Mouse (Mus musculus) left cerebral cortex, adult 18-20 months (tissue): Measurements from ENCODE around the gene Pdss2. TPM values are rescaled to one million over a fixed set of nuclear protein-coding genes. Genes with fewer than 3 reads are reported as not detected.

Experiments used
- DNase-seq, 2 experiments: peaks; one replicate each; pipeline ENCODE4 v3.0.0; 2021 to 2022; ENCODE audit warnings: low spot score in 2 of 2, mixed read lengths in 1 of 2
- long read RNA-seq, 2 experiments: library from polyadenylated mRNA; stranded (forward); transcript quantifications; one replicate each; pipeline ENCODE4 v2.0.0; 2021
- total RNA-seq, 2 experiments: library from RNA; stranded (reverse); gene quantifications; 2 replicates each; pipeline ENCODE4 v1.2.3; 2021

Gene Pdss2
- total RNA-seq: 10 to 100 TPM; 16.5 to 19.3 TPM
- long read RNA-seq, experiment 1, transcript Pdss2-201 (8 exons, 2,127 nt): major isoform, 10 of 12 reads
- long read RNA-seq, experiment 1, partial matches to known transcripts: 0 of 12 reads
- long read RNA-seq, experiment 1, other reads (novel, unspliced or antisense): 2 of 12 reads
- long read RNA-seq, experiment 2, transcript Pdss2-201 (8 exons, 2,127 nt): major isoform, 9 of 15 reads
- long read RNA-seq, experiment 2, partial matches to known transcripts: 2 of 15 reads
- long read RNA-seq, experiment 2, other reads (novel, unspliced or antisense): 4 of 15 reads

GRCm38 (mm10) chr10:43220910-43221625 is at the start of gene Pdss2:
Pdss2 (plus strand) TSS chr10:43221486.
- peak; percentile 93 for DNase-seq

DNA sequence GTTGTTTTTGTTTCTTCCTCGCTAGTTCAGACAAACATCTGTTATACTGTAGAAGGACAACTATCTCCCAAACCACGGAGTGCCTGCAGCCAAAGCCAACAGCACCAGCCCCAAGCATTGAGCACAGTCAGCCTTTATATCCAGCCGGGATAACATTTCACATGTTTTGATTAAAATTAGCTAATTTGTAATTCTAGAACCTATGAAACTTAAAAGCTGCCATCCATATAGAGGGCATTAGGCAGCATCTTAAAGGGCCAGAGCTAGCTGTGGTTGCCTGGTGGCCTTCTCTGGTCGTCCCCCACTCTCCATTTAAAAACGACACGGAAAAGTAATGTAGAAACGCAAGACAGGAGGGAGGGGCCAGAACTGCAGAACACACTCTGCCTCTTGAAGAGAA is 49.2 kb upstream of the Pdss2 start:
- DNase-seq: no peak

DNA sequence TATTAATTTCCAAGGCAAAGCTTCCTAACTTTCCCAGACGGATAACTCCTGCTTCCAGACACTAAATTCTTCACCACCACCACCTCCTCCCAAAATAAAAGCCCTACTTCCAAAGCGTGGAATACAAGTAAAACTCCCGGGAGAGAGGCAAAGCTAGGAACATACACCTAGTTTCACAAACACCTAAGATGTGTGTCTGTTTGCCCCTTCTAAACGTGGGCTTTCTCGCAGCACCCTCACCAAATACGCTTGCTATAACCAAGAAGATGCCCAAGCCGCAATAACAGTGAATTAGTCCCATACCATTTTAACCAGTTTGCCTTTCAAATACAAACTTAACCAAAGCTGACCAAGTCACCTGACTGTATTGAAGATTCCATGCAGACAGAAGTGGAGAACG is 48.7 kb upstream of the Pdss2 start:
- DNase-seq: no peak

DNA sequence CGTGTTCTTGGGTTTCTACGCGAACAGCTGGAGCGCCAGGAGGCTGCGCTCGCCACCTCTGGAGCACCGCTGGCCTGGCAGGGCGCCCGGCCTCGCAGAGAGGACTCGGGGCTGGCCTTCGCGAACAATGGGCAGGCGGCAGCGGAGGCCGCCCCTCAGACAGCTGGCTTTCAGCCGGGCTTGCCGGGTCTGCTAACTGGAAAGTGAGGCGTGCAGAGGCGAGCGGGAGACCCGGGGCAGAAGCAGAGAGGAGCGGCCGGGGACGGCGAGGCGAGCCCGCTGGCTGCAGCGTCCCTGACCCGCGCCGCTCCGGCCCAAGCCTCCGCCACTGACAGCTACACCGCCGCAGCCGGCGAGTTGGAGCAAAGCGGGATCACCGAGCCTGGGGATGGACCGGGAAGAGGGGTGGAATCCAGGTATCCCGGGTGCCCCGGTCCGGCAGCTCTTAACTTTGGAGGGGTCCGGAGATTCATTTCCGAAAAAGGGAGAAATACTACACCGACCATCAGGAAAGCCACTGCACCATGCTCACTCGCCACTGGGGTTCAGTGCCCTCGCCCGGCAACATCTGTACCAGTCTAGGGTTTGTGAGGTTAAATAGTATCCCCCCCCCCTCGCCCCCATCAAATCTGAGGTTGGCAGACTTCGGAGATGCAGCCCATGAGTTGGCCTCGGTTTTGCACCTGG is 48.0 kb upstream of the Pdss2 start:
- DNase-seq: peak; percentile 38 to 56

- peak in 1 of 2 experiments; percentile 11 for DNase-seq
Observed at GRCm38 (mm10) chr10:43173828-43174325, 47.4 kb upstream of the Pdss2 start.

DNA sequence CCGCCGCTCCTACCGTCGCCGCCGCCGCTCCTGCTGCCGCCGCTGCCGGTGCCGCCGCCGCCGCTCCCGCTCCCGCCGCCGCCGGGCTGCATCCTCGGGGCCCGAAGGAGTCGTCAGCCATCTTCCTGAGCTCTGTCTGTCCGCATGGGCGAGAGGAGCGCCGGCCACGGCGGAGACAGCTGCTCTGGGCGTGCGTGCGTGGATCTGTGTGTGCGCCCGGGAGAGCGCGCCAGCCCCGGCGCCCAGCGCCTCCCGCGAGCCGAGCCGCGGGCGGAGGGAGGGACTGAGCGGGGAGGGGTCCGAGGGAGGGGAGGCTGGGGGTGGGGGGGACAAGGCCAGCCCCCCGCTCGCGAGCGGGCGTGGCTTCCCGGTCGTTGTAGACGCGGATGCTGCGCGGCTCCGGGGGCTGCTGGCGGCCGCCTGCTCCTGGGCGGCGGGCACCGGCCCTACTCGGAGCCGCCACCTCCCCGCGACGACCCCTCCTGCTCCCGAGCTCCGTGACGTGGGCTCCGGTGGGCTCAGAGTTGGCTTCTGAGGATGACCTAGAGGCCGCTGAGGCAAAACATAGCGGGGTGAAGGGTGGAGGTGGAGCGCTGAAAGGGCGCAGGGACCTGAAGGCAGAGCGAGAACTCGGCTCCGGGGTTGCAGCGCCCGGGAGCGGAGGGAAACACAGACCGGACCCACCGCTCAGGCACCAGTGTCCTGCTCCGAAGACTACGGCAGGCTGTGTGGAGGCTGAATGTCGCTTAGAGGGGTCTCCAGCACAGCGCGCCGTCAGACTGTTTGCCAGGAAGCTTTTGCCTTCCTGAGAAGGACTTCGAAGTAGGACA is 46.7 kb upstream of the Pdss2 start, which contains the start of the genes Sobp and 9030612E09Rik:
Gene Sobp (minus strand): TSS at position 205 of the 830 bp plus-strand sequence.
Gene 9030612E09Rik (plus strand): TSS at position 379 of the 830 bp plus-strand sequence.
- peak; percentile 74 to 85 for DNase-seq

DNA sequence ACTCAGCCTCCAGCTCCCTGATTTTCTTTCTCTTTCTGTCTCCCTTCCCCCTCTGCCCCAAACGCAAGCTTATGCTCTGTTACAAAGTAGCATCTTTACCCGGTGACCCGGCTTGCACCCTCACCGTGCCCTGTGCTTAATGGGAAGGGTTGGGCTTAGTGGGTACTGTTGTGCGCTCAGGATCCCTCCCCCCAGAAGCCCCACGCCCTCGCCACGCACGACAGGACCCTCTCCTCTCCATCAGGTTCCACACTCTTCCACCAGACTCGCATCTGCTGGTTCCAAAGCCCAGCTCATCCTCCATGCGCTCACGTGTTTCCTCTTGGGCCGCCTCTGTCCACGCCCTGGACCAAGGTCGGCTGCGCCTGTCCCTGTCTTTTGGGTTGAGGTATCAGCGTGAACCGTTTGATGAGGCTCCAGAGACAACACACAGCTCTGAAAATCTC is 46.1 kb upstream of the Pdss2 start:
- peak in 1 of 2 experiments; percentile 39 for DNase-seq

DNA sequence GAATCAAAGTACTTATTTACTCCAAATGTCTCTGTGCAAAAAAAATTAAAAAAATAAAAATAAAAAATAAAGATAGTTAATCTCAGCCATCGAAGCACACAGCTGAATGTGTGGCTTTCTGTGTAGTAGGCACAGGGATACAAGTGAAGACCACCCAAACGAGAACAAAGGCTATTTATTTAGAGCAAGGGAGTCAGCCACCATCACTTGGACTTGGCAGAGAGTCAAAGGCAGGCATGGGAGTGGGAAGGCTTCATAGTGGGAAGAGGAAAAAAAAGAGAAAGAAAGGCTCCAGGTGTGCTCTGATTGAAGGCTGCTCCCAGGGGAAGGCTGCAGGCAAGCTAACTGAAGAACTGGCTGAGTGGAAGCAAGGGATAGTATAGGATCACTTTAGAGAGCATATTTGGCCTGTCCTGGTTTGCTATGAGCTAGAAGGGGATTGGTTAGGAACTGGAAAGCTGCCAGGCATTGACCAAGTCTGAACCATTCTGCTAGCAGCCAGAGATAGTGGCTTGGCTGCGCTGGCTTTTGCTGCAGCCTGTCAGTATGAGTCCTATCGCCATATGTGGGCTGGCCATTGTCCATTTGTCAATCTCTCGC is 40.9 kb upstream of the Pdss2 start:
- no peak for DNase-seq

DNA sequence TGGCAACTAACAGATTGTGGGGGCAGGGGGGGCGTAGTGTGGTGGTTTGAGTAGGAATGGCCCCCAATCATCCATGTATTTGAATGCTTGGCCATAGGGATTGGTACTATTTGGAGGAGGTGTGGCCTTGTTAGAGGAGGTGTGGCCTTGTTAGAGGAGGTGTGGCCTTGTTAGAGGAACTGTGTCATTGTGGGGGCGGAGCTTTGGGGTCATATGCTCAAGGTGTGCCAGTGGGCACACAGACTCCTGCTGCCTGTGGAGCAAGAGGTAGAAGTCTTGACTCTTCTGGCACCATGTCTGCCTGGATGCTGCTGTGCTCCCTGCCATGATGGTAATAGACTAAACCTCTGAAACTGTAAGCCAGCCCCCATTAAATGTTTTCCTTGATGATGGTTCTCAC is 21.1 kb upstream of the Pdss2 start:
- no peak for DNase-seq

- no peak for DNase-seq
Observed at GRCm38 (mm10) chr10:43203865-43204264, 17.4 kb upstream of the Pdss2 start.

DNA sequence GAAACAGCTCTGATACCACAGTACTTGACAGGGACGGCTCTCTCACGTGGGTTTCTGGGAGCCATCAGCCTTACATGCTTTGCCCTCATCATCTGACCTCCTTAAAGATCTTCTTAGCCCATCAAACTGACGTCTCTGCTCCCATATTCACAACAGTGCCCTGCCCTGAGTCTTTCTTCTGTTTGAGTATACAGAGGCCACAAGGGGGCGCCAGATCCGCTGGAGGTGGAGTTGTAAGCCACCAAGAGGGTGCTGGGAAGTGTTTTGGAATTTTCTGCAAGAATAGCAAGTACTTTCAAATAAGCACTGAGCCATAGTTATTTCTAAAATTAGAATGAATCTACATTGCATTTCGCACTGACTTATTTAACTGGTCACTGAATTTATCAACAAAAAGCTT is 9.4 kb upstream of the Pdss2 start:
- DNase-seq: peak in 1 of 2 experiments; percentile 43

DNA sequence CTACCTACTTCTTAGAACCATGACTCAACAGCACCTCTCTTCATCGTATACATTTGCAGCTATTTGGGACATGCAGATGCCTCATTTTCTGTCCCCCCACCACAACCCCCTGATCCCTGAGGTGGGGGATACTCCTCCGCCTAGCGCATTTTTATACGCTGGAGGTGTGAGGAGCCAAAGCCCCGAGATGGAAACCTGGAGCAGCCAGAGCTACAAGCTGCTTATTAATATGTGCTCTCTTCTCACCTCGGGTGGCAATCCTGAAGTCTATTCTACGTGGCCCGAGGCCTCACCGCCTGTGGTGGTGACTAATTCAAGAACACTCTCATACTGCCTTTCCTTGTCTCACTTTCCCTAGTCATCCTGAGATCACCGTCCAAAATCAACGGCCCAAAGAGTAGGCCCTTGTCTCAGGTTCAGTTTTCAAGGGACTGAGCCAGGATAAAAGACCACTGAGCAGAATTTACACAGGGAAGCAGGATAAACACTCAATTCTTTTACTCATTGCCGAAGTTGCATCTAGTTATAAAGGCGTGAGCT is 3.9 kb upstream of the Pdss2 start:
- DNase-seq: no peak

- peak in 1 of 2 experiments; percentile 2 for DNase-seq
Observed at GRCm38 (mm10) chr10:43220479-43220878, 807 bp upstream of the Pdss2 start.

DNA sequence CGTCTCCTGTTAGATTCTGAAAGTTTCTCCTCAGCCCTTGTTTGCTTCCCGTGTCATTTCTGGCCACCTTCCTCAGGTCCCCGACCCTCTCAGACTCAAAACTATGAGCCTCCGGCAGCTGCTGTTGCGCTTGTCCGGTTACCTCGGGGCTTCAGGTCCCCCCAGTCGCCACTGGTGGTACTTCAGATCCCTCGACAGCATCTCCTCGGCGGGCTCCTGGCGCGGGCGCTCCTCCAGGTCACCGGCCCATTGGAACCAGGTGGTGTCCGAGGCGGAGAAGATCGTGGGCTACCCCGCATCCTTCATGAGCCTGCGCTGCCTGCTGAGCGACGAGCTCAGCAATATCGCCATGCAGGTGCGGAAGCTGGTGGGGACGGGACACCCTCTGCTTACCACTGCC is 373 bp downstream of the Pdss2 start:
- DNase-seq: peak in 1 of 2 experiments; percentile 20

- no peak for DNase-seq
Observed at GRCm38 (mm10) chr10:43223391-43223790, 2.1 kb downstream of the Pdss2 start.

DNA sequence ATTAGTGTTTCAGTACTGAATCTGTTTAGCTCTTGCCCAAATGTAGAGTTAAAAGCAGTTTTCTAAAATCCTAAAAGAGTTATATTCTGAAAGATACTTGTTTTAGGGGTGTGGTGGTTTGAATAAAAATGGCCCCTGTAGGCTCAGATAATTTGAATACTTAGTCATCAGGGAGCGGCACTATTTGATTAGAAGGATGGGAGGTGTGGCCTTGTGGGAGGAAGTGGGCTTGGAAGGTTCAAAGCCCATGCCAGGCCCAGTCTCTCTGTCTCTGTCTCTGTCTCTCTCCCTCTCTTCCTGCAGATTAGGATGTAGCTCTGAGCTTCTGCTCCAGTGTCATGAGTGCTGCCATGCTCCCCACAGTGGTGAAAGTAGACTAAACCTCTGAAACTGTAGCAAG is 5.1 kb downstream of the Pdss2 start:
- DNase-seq: no peak

- no peak for DNase-seq
Observed at GRCm38 (mm10) chr10:43229236-43229635, 8.0 kb downstream of the Pdss2 start.

DNA sequence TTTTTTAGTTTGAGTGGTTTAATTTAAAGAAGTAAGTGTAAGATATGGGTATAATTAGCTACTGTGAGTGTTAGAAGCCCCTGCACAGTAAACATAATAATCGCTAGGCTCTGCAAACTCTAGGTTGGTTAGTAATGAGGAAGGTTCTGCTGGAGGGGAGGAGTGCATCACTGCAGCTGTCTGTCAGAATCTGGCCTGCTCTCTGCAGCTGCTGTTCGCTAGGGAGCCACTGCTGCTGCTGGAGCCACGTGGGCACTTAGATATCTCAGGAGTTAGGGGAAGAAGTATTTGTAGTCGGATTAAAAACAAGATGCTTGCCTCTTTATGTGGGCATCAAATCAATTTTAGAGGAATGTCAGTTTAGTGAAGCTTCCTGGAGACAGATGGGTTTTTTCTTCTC is 13.2 kb downstream of the Pdss2 start:
- no peak for DNase-seq

- DNase-seq: no peak
Observed at GRCm38 (mm10) chr10:43235011-43235410, 13.7 kb downstream of the Pdss2 start.
